Mouse (Mus musculus) embryonic facial prominence, embryonic 13.5 days (tissue): Measurements from ENCODE around the gene Cyyr1. TPM values are rescaled to one million over a fixed set of nuclear protein-coding genes. Genes with fewer than 3 reads are reported as not detected.

Experiments
- ATAC-seq: fragments of 200-750 bp; cut with Nextera tagmentation; 2 replicates; pipeline ENCODE4 v1.8.0; 2017; ENCODE audit warnings: low read depth; ENCODE audit not compliant: insufficient number of reproducible peaks, insufficient read depth, low FRiP score, low TSS enrichment
- H3K27ac ChIP-seq: fragments of 300-500 bp; sonication (generic); 2 replicates; pipeline ENCODE4 v1.5.1; 2015; ENCODE audit warnings: moderate library complexity, mild to moderate bottlenecking, inconsistent platforms
- H3K27me3 ChIP-seq: fragments of 300-500 bp; sonication (generic); 2 replicates; pipeline ENCODE4 v1.6.1; 2015; ENCODE audit warnings: mild to moderate bottlenecking, inconsistent platforms
- H3K36me3 ChIP-seq: fragments of 300-500 bp; sonication (generic); 2 replicates; pipeline ENCODE4 v1.6.1; 2015; ENCODE audit warnings: mild to moderate bottlenecking, inconsistent platforms
- H3K4me1 ChIP-seq: fragments of 300-500 bp; sonication (generic); 2 replicates; pipeline ENCODE4 v1.6.1; 2015; ENCODE audit warnings: inconsistent platforms
- H3K4me2 ChIP-seq: fragments of 300-500 bp; sonication (generic); 2 replicates; pipeline ENCODE4 v1.6.1; 2015; ENCODE audit warnings: moderate library complexity, mild to moderate bottlenecking, inconsistent platforms
- H3K4me3 ChIP-seq: fragments of 300-500 bp; sonication (generic); 2 replicates; pipeline ENCODE4 v1.5.1; 2015; ENCODE audit warnings: mild to moderate bottlenecking, inconsistent platforms
- H3K9ac ChIP-seq: fragments of 300-500 bp; sonication (generic); 2 replicates; pipeline ENCODE4 v1.6.1; 2015; ENCODE audit warnings: mild to moderate bottlenecking, inconsistent platforms
- H3K9me3 ChIP-seq: fragments of 300-500 bp; sonication (generic); 2 replicates; pipeline ENCODE4 v1.6.1; 2016; ENCODE audit warnings: inconsistent platforms
- WGBS: fragments of 180-500 bp; shearing (Covaris S2); methylation state at CpG from one replicate; pipeline ENCODE4 v1.1.7; 2015; ENCODE audit warnings: mixed read lengths; 5-methylcytosine and 5-hydroxymethylcytosine counted together
- polyA plus RNA-seq: library from polyadenylated mRNA; unstranded; fragments of >200 nt; fragmentation: Nextera tagmentation; extraction: Ambion mirVana; gene quantifications from 2 replicates; pipeline ENCODE4 v1.2.1, GENCODE M21; 2015

The Cyyr1 gene
- polyA plus RNA-seq, 1 experiment from 2014 or later: 3.7 TPM

- Histone ChIP-seq H3K9ac (no peak overlapping the region), H3K4me1 (no peaks in the 10 kb centered on the region), H3K27ac (no peak overlapping the region), H3K4me2 (no peak overlapping the region), H3K36me3 (no peaks in the 10 kb centered on the region), H3K9me3 (no peaks in the 10 kb centered on the region), H3K4me3 (no peak overlapping the region), H3K27me3 (no peaks in the 10 kb centered on the region)
- ATAC-seq: no peak
- 65% methylated on average over 1 of the region's 1 CpGs for WGBS
Measured at GRCm38 (mm10) chr16:85446306-85446705, 106.9 kb downstream of the Cyyr1 start.

DNA sequence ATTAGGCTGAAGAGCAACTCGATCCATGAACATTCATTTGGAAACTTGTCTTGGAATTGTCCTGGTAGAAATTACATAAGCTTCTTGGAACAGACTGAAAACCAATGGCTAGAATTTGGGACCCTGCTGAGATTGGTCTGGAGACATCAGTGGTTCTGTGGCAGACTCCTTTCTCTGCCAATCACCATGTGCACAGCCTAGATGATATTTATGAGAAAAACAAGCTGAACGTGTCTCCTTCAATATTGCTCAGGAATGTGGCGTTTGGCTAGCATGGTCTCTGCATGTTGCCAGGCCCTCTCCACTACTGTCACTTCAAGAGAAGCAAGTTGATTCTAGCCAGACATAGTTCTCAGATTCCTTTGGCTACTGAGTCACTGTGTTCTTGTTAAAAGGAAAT lies 107.4 kb downstream of the Cyyr1 start:
- Histone ChIP-seq H3K27me3 (no peaks in the 10 kb centered on the region), H3K27ac (no peak overlapping the region), H3K4me2 (no peak overlapping the region), H3K9ac (no peak overlapping the region), H3K36me3 (no peaks in the 10 kb centered on the region), H3K4me3 (no peak overlapping the region), H3K9me3 (no peaks in the 10 kb centered on the region), H3K4me1 (no peaks in the 10 kb centered on the region)
- no peak for ATAC-seq
- WGBS: 71% methylated on average over 3 of the region's 3 CpGs

DNA sequence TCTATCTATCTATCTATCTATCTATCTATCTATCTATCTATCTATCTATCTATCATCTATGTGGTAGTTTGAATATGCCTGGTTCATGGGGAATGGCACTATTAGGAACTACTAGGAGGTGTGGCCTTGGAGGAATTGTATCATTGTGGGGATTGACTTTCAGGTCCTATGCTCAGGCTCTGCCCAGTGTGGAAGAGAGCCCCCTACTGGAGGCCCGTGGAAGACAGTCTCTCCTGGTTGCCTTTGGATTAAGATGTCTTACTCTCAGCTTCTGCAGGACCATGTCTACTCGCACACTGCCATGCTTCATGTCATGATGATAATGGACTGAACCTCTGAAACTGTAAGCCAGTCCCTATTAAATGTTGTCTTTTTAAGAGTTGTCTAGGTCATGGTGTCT lies 117.8 kb downstream of the Cyyr1 start:
- Histone ChIP-seq H3K27me3 (no peaks in the 10 kb centered on the region), H3K4me1 (no peaks in the 10 kb centered on the region), H3K27ac (no peak overlapping the region), H3K36me3 (no peaks in the 10 kb centered on the region), H3K9ac (no peak overlapping the region), H3K4me3 (no peak overlapping the region), H3K9me3 (no peaks in the 10 kb centered on the region), H3K4me2 (no peak overlapping the region)
- WGBS: 68% methylated on average over 2 of the region's 2 CpGs
- no peak for ATAC-seq

GRCm38 (mm10) chr16:85429173-85429572 lies 124.0 kb downstream of the Cyyr1 start:
- Histone ChIP-seq H3K27me3 (no peaks in the 10 kb centered on the region), H3K4me2 (no peak overlapping the region), H3K9ac (no peak overlapping the region), H3K4me1 (no peaks in the 10 kb centered on the region), H3K27ac (no peak overlapping the region), H3K36me3 (no peaks in the 10 kb centered on the region), H3K4me3 (no peak overlapping the region), H3K9me3 (no peaks in the 10 kb centered on the region)
- 57% methylated on average over 3 of the region's 3 CpGs for WGBS
- no peak for ATAC-seq

DNA sequence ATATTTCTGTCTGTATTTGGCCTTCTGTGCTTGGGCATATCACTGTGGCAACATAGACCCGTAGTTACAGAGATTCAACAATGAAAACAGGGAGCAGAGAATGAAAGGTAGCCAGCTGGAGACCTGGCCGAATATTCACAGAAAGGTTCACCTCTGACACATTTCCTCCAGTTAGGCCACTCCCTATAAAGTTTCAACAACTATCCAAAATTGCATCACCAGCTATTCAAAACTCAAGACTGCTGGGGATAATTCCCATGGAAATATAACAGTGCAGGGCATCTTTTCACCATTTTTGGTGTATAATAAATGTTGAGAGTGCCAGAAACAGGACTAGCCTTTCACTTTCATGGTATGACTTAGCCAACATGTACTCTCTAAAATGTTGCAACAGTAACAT lies 130.3 kb downstream of the Cyyr1 start:
- Histone ChIP-seq H3K27ac (no peak overlapping the region), H3K9ac (no peak overlapping the region), H3K36me3 (no peaks in the 10 kb centered on the region), H3K9me3 (no peaks in the 10 kb centered on the region), H3K27me3 (no peaks in the 10 kb centered on the region), H3K4me3 (no peak overlapping the region), H3K4me2 (no peak overlapping the region), H3K4me1 (no peaks in the 10 kb centered on the region)
- 80% methylated on average over 2 of the region's 2 CpGs for WGBS
- ATAC-seq: no peak

DNA sequence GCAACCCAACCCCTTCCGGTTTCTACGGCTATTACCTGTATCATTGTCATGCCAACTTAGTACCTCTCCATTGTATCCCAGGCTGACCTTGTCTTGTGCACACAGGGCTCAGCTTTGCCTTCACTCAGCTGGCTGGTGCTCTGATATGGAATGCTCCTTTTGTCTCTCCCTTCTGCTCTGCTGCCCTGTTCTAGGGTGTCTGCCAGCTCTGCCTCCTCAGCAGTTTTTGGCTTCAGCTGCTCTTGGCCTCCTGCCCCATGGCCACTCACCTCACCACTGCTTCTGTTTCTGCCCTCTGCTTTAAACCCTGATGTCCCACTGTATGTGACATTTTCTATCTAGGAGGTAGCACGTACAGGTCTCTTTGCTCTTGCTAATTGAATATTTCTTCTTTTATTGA lies 137.8 kb downstream of the Cyyr1 start:
- H3K9me3 ChIP-seq: no peaks in the 10 kb centered on the region

GRCm38 (mm10) chr16:85393430-85393948 lies 159.7 kb downstream of the Cyyr1 start:
- no peaks in the 10 kb centered on the region for H3K36me3 ChIP-seq
- no peaks in the 10 kb centered on the region for H3K27me3 ChIP-seq
- no peak for ATAC-seq
- H3K27ac ChIP-seq: no peak overlapping the region
- no peak overlapping the region for H3K4me2 ChIP-seq
- H3K9ac ChIP-seq: no peak overlapping the region
- no peaks in the 10 kb centered on the region for H3K9me3 ChIP-seq
- 0 out of 2 replicates have a peak, but pooled peaks cover 3% of the 10 kb centered on the region for H3K4me1 ChIP-seq
- 19% methylated on average over 4 of the region's 4 CpGs for WGBS
- H3K4me3 ChIP-seq: no peak overlapping the region

More for the DNA sequence above, 137.8 kb downstream of the Cyyr1 start:
- no peak overlapping the region for H3K4me3 ChIP-seq
- no peaks in the 10 kb centered on the region for H3K4me1 ChIP-seq
- no peaks in the 10 kb centered on the region for H3K27me3 ChIP-seq
- no peak for ATAC-seq
- no peak overlapping the region for H3K9ac ChIP-seq
- WGBS: 92% methylated on average over 3 of the region's 3 CpGs
- no peak overlapping the region for H3K4me2 ChIP-seq
- H3K27ac ChIP-seq: no peak overlapping the region
- no peaks in the 10 kb centered on the region for H3K36me3 ChIP-seq

DNA sequence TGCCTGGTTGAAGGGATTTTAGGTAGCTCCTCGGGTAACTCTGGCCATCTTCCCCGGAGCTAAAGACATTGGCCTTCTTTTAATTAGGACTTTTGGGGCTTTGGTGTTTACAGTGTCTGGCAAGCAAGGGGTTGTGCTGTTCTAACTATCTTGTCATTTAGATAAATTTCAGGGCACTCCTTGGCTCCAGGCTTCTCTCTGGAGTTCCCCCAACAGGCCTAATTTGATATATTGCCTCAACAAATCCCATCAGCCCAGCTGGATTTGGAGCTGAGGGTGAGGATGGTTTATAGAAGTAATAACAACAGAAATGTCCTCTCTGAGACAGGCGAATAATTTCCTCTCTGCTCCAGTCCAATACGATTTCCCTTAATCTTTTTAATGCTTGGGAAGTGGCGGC lies 166.4 kb downstream of the Cyyr1 start:
- WGBS: 56% methylated on average over 5 of the region's 5 CpGs

More for the DNA sequence above, 166.4 kb downstream of the Cyyr1 start:
- ATAC-seq: no peak
- no peaks in the 10 kb centered on the region for H3K36me3 ChIP-seq
- H3K27me3 ChIP-seq: no peaks in the 10 kb centered on the region
- H3K9ac ChIP-seq: no peak overlapping the region
- no peak overlapping the region for H3K27ac ChIP-seq
- no peak overlapping the region for H3K4me3 ChIP-seq
- no peaks in the 10 kb centered on the region for H3K4me1 ChIP-seq
- H3K4me2 ChIP-seq: no peak overlapping the region
- no peaks in the 10 kb centered on the region for H3K9me3 ChIP-seq

Other genes with a start within 250 kb of the Cyyr1 start
- gene Adamts1, start 249.7 kb upstream of the Cyyr1 start, polyA plus RNA-seq: 32.0 and 32.4 TPM in 2 replicates